Mouse (Mus musculus): ENCODE measurements at regions not wholly inside any gene's neighbourhood (a gene's known extent, or its start where the extent isn't known, plus 50 kb on each side); places are given as distances from the start of the nearest gene placed in this dataset.

DNA sequence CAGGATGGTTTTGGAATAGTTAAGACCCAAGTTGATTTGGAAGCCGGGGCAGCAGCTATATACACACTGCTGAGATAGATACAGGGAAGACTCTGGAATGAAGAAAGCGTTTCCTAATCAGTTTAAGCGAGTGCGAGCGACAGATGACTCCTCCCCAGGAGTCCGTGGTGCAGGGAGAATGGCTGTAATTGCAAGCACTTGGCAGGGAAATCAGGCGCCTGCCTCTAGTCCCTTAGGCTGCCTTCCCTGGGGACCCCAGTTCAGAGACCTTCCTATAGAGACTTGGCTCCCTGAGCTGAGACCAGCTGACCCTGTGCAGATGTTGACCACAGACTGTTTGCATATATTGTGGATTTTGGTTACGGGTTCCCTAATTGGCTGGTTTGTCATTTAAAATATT is 228.3 kb upstream of the 4930535I16Rik start:
- Histone ChIP-seq H3K27me3 (replicated peaks; ENCODE audit: control insufficient read depth, insufficient read depth, low read length) (no peaks in the 10 kb centered on the region), H3K27ac (ENCODE audit: low read depth, low read length) (no peak overlapping the region), H3K4me1 (replicated peaks; ENCODE audit: control insufficient read depth, insufficient read depth, low read length) (no peaks in the 10 kb centered on the region), H3K4me2 (no peak overlapping the region), H3K9ac (ENCODE audit: low read depth, low read length) (no peak overlapping the region), H3K36me3 (ENCODE audit: control insufficient read depth, insufficient read depth, low read length) (no peaks in the 10 kb centered on the region), H3K9me3 (ENCODE audit: control insufficient read depth, low read length) (no peaks in the 10 kb centered on the region), H3K4me3 (ENCODE audit: low read depth, low read length) (no peak overlapping the region)
- ATAC-seq (replicated peaks; ENCODE audit: low FRiP score) (no peak), DNase-seq (ENCODE audit: low spot score) (no peak)
- WGBS: 34% methylated on average over 8 of the region's 8 CpGs

DNA sequence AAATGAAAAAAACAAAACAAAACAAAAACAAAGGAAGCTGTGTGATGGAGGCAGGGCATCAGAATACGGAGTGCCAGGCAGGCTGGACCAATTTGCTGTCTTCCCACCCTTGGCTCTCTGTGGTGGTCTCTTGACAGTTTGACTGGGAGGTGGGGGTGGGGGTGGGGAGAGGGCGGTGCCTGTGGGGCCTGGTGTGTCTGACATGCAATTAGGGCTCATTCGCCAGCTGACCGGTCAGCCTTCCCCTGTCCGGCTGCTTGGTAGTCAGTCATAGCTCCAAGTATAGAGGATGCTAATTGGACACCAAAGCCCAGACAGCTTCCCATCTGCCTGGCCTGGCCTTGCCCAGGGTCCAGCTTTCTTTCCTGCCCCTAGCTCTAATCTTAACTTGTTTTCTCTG is 225.8 kb upstream of the 4930535I16Rik start:
- no peak overlapping the region for H3K4me3 ChIP-seq (ENCODE audit: low read depth, low read length)
- 59% methylated on average over 5 of the region's 5 CpGs for WGBS
- no peaks in the 10 kb centered on the region for H3K36me3 ChIP-seq (ENCODE audit: control insufficient read depth, insufficient read depth, low read length)
- DNase-seq (ENCODE audit: low spot score): no peak
- H3K9ac ChIP-seq (ENCODE audit: low read depth, low read length): no peak overlapping the region
- no peaks in the 10 kb centered on the region for H3K27me3 ChIP-seq (replicated peaks; ENCODE audit: control insufficient read depth, insufficient read depth, low read length)
- H3K9me3 ChIP-seq (ENCODE audit: control insufficient read depth, low read length): no peaks in the 10 kb centered on the region
- no peak for ATAC-seq (replicated peaks; ENCODE audit: low FRiP score)
- no peaks in the 10 kb centered on the region for H3K4me1 ChIP-seq (replicated peaks; ENCODE audit: control insufficient read depth, insufficient read depth, low read length)
- H3K4me2 ChIP-seq: no peak overlapping the region
- H3K27ac ChIP-seq (ENCODE audit: low read depth, low read length): no peak overlapping the region

DNA sequence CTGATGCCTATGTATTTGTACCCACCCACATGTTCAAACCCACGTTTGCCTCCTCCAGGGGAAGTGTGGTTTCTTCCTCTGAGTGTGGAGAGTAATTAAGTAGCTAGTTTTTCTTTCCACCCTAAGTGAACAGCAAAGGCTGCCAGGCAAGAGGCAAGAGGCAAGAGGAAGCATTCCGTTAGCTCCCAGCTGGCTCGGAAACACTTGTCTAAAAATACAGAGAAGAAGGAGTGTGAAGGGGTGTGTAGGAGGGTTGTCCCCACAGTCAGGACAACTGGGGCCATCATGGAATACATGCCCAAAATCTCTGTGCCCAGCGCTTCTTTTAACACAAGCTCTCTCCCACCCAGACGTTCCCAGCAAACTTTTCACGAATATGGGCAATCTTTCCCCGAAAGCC is 225.4 kb upstream of the 4930535I16Rik start:
- Histone ChIP-seq H3K4me1 (replicated peaks; ENCODE audit: control insufficient read depth, insufficient read depth, low read length) (no peaks in the 10 kb centered on the region), H3K9me3 (ENCODE audit: control insufficient read depth, low read length) (no peaks in the 10 kb centered on the region), H3K27me3 (replicated peaks; ENCODE audit: control insufficient read depth, insufficient read depth, low read length) (no peaks in the 10 kb centered on the region), H3K36me3 (ENCODE audit: control insufficient read depth, insufficient read depth, low read length) (no peaks in the 10 kb centered on the region), H3K9ac (ENCODE audit: low read depth, low read length) (no peak overlapping the region), H3K4me2 (no peak overlapping the region), H3K27ac (ENCODE audit: low read depth, low read length) (no peak overlapping the region), H3K4me3 (ENCODE audit: low read depth, low read length) (no peak overlapping the region)
- 59% methylated on average over 7 of the region's 7 CpGs for WGBS
- DNase-seq (ENCODE audit: low spot score): no peak
- no peak for ATAC-seq (replicated peaks; ENCODE audit: low FRiP score)

DNA sequence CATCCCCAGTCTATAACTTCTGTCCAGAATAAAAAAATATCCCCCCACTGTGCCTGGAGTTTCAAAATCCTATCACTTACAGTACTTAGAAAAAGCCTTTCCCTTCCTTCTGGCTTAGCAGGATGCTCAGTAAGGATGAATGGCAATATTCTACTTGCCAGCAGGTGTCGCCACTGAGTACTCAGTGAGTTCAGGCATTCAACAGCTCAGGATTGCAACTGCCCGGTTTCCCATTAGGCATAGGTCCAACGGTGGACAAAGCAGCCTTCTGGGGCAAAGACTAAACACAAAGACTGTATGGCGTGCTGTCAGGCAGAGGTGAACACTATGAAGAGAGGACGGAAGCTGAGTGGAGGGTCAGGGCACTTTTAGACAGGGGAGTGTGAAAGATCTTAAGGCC is 224.3 kb upstream of the 4930535I16Rik start:
- Histone ChIP-seq H3K9ac (ENCODE audit: low read depth, low read length) (no peak overlapping the region), H3K36me3 (ENCODE audit: control insufficient read depth, insufficient read depth, low read length) (no peaks in the 10 kb centered on the region), H3K9me3 (ENCODE audit: control insufficient read depth, low read length) (no peaks in the 10 kb centered on the region), H3K4me2 (no peak overlapping the region), H3K27ac (ENCODE audit: low read depth, low read length) (no peak overlapping the region), H3K4me3 (ENCODE audit: low read depth, low read length) (no peak overlapping the region), H3K27me3 (replicated peaks; ENCODE audit: control insufficient read depth, insufficient read depth, low read length) (no peaks in the 10 kb centered on the region), H3K4me1 (replicated peaks; ENCODE audit: control insufficient read depth, insufficient read depth, low read length) (no peaks in the 10 kb centered on the region)
- WGBS: 11% methylated on average over 5 of the region's 5 CpGs
- DNase-seq (ENCODE audit: low spot score) (peak; percentile 56), ATAC-seq (replicated peaks; ENCODE audit: low FRiP score) (no peak)

DNA sequence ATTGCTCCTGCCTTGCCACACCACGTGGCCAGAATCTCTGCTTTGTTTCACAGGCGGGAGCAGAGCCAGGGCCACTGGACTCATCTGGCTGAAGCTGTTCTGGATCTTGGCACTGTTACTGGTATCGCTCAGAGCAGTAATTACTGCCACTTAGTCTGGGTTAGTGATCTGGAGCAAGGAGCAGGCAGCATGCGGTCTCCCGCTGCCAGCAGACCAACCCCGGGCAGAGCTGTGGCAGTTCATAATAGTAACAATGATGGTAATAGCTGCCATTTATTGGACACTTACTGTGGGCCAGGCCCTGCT is 217.3 kb upstream of the 4930535I16Rik start:
- no peak overlapping the region for H3K9ac ChIP-seq (ENCODE audit: low read depth, low read length)
- no peaks in the 10 kb centered on the region for H3K9me3 ChIP-seq (ENCODE audit: control insufficient read depth, low read length)
- 64% methylated on average over 6 of the region's 6 CpGs for WGBS
- H3K4me3 ChIP-seq (ENCODE audit: low read depth, low read length): no peak overlapping the region
- DNase-seq (ENCODE audit: low spot score) (no peak), ATAC-seq (replicated peaks; ENCODE audit: low FRiP score) (no peak)
- no peaks in the 10 kb centered on the region for H3K27me3 ChIP-seq (replicated peaks; ENCODE audit: control insufficient read depth, insufficient read depth, low read length)
- no peak overlapping the region for H3K4me2 ChIP-seq
- no peaks in the 10 kb centered on the region for H3K36me3 ChIP-seq (ENCODE audit: control insufficient read depth, insufficient read depth, low read length)
- no peaks in the 10 kb centered on the region for H3K4me1 ChIP-seq (replicated peaks; ENCODE audit: control insufficient read depth, insufficient read depth, low read length)
- no peak overlapping the region for H3K27ac ChIP-seq (ENCODE audit: low read depth, low read length)

DNA sequence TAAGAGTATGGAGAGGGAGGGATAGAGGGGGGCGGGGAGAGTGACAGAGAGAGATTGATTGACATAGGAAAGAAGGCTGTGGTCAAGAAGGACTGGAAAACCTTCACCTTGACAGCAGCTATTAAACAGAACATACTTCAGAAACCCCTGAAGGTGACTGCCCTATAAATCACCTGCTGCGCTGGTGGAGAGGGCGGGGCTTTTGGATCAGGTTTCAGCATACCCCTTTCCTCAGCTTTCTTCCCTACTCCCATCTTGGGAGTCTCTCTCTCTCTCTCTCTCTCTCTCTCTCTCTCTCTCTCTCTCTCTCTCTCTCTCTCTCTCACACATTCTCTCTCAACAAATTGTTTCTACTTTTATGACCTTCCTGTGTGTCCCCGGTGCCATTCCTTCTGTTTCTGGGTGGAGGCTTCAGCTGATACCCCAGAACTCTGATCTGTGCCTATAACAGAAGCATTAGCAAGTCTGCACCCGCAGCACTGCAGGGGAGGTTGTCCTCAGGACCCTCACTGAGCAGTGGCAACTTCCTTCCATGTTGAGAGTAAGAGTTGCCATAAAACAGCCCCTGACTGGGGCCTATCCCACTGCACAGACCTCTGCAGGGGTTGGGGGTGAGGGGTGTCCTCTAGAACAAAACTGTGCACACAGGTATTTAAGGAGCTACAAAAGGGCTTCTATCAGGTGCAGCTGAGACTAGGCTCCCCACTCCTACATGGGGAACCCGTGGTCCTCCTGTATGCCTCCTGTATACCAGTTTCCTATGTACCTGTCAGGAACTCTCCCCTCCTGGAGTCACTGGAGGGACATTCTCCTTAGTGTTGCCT is 216.7 kb upstream of the 4930535I16Rik start:
- 16% methylated on average over 6 of the region's 6 CpGs for WGBS
- Histone ChIP-seq H3K4me2 (no peak overlapping the region), H3K27me3 (replicated peaks; ENCODE audit: control insufficient read depth, insufficient read depth, low read length) (no peaks in the 10 kb centered on the region), H3K9me3 (ENCODE audit: control insufficient read depth, low read length) (no peaks in the 10 kb centered on the region), H3K27ac (ENCODE audit: low read depth, low read length) (no peak overlapping the region), H3K4me3 (ENCODE audit: low read depth, low read length) (no peak overlapping the region), H3K9ac (ENCODE audit: low read depth, low read length) (no peak overlapping the region), H3K36me3 (ENCODE audit: control insufficient read depth, insufficient read depth, low read length) (no peaks in the 10 kb centered on the region), H3K4me1 (replicated peaks; ENCODE audit: control insufficient read depth, insufficient read depth, low read length) (no peaks in the 10 kb centered on the region)
- ATAC-seq (replicated peaks; ENCODE audit: low FRiP score) (no peak), DNase-seq (ENCODE audit: low spot score) (no peak)

DNA sequence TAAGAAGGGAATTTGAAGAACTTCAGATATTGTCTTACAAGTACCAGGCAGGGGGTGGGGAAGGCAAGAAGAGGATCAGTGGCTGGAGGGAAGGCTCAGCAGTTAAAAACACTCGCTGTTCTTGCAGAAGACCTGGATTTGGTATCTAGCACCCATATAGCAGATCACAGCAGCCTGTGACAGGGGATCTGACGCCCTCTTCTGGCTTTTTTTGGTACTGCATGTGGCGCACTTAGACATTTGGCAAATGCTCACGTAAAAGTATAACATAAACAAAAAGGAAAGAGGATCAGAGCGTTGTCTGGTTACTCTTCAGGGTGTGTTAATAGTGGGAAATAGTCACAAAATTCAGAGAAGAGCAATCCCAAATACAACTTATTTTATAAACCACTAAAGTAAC is 213.1 kb upstream of the 4930535I16Rik start:
- DNase-seq (ENCODE audit: low spot score): no peak
- no peak overlapping the region for H3K9ac ChIP-seq (ENCODE audit: low read depth, low read length)
- no peaks in the 10 kb centered on the region for H3K27me3 ChIP-seq (replicated peaks; ENCODE audit: control insufficient read depth, insufficient read depth, low read length)
- no peak for ATAC-seq (replicated peaks; ENCODE audit: low FRiP score)
- no peak overlapping the region for H3K27ac ChIP-seq (ENCODE audit: low read depth, low read length)
- no peak overlapping the region for H3K4me3 ChIP-seq (ENCODE audit: low read depth, low read length)
- no peaks in the 10 kb centered on the region for H3K9me3 ChIP-seq (ENCODE audit: control insufficient read depth, low read length)
- no peaks in the 10 kb centered on the region for H3K4me1 ChIP-seq (replicated peaks; ENCODE audit: control insufficient read depth, insufficient read depth, low read length)
- H3K36me3 ChIP-seq (ENCODE audit: control insufficient read depth, insufficient read depth, low read length): no peaks in the 10 kb centered on the region
- no peak overlapping the region for H3K4me2 ChIP-seq
- 68% methylated on average over 5 of the region's 5 CpGs for WGBS

DNA sequence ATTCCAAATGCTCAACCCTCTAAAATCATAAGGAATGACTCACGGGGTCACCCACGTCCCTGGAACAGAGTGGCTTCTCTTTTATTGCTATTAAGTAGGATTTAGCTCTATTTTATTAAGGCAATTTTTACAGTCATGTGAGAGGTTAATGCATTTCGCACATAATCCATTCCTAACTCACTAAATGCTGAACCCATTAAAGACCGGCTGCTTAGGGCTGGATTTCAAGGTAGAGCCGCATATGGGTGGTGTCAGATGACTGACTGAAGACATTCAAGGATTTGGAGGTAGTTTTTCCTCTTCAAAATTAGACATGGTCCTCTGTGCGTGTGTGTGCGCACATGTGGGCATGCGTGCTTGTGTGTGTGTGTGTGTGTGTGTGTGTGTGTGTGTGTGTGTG is 208.4 kb upstream of the 4930535I16Rik start:
- WGBS: 71% methylated on average over 8 of the region's 8 CpGs
- Histone ChIP-seq H3K4me1 (replicated peaks; ENCODE audit: control insufficient read depth, insufficient read depth, low read length) (no peaks in the 10 kb centered on the region), H3K9ac (ENCODE audit: low read depth, low read length) (no peak overlapping the region), H3K27me3 (replicated peaks; ENCODE audit: control insufficient read depth, insufficient read depth, low read length) (no peaks in the 10 kb centered on the region), H3K4me3 (ENCODE audit: low read depth, low read length) (no peak overlapping the region), H3K9me3 (ENCODE audit: control insufficient read depth, low read length) (no peaks in the 10 kb centered on the region), H3K36me3 (ENCODE audit: control insufficient read depth, insufficient read depth, low read length) (no peaks in the 10 kb centered on the region), H3K27ac (ENCODE audit: low read depth, low read length) (no peak overlapping the region), H3K4me2 (no peak overlapping the region)
- ATAC-seq (replicated peaks; ENCODE audit: low FRiP score) (no peak), DNase-seq (ENCODE audit: low spot score) (no peak)

DNA sequence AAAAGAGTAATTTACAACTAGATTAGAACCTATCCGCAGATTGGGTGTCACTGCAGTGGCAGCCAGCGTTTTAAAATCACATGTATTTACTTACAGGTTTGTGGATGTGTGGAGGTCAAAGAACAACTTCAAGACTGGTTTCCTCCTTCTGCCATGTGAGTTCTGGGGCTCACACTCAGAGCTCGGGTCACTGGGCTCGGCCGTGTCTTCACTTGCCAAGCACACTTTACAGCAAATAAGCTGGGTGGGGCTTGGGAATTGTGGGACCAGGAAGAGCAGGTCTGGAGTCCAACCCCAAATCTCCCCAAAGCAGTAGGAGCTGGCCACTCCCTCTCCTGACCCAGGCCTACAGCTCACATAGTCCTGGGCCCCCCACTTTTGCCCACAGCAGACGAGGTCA is 202.5 kb upstream of the 4930535I16Rik start:
- H3K4me1 ChIP-seq (replicated peaks; ENCODE audit: control insufficient read depth, insufficient read depth, low read length): no peaks in the 10 kb centered on the region
- no peaks in the 10 kb centered on the region for H3K9me3 ChIP-seq (ENCODE audit: control insufficient read depth, low read length)
- no peak overlapping the region for H3K4me3 ChIP-seq (ENCODE audit: low read depth, low read length)
- H3K27ac ChIP-seq (ENCODE audit: low read depth, low read length): no peak overlapping the region
- WGBS: 63% methylated on average over 6 of the region's 6 CpGs
- H3K36me3 ChIP-seq (ENCODE audit: control insufficient read depth, insufficient read depth, low read length): no peaks in the 10 kb centered on the region
- H3K4me2 ChIP-seq: no peak overlapping the region
- H3K27me3 ChIP-seq (replicated peaks; ENCODE audit: control insufficient read depth, insufficient read depth, low read length): no peaks in the 10 kb centered on the region
- ATAC-seq (replicated peaks; ENCODE audit: low FRiP score) (no peak), DNase-seq (ENCODE audit: low spot score) (no peak)
- H3K9ac ChIP-seq (ENCODE audit: low read depth, low read length): no peak overlapping the region
